Mouse (Mus musculus) induced T-regulatory cell, adult 2 months (primary cell): ENCODE data around the gene Tapbpl.

Experiments used
- DNase-seq: peaks from one replicate; pipeline ENCODE4 v3.0.0-alpha.2; 2012; ENCODE audit warnings: low read depth

Gene Tapbpl

GRCm38 (mm10) chr6:125231117-125232044 is at the start of gene Tapbpl:
TSS of gene Tapbpl (minus strand) at chr6:125231860.
- DNase-seq, result peak; percentile 90

GRCm38 (mm10) chr6:125279729-125280128 is 48.1 kb upstream of the Tapbpl start:
- DNase-seq, result no peak

DNA sequence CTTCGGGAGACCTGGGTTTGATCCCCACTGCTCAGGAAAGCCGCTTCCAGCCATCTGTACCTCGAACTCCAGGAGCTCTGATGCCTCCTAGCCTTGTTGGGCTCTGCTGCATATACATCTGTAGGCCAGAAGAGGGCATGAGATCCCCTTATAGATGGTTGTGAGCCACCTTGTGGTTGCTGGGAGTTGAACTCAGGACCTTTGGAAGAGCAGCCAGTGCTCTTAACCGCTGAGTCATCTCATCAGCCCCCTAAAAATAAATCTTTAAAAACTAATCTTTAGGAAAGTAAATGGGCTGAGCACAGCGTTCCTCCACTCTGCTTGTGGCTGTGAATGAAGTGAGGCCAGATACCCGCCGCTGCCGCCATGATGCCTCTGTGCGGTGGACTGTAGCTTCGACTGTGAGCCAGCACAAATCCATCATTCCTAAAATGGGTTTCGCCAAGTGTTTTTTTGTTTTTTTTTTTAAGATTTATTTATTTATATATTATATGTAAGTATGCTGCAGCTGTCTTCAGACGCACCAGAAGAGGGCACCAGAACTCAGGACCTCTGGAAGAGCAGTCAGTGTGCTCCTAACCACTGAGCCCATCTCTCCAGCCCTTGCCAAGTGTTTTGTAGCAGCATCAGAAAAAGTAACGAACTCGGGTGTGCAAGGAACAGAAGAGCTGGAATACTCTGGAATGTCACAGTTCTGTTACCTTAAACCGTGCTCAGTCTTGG is 43.3 kb upstream of the Tapbpl start:
- DNase-seq, result peak; percentile 69

- DNase-seq, result no peak
Observed at GRCm38 (mm10) chr6:125272228-125272785, 40.6 kb upstream of the Tapbpl start.

DNA sequence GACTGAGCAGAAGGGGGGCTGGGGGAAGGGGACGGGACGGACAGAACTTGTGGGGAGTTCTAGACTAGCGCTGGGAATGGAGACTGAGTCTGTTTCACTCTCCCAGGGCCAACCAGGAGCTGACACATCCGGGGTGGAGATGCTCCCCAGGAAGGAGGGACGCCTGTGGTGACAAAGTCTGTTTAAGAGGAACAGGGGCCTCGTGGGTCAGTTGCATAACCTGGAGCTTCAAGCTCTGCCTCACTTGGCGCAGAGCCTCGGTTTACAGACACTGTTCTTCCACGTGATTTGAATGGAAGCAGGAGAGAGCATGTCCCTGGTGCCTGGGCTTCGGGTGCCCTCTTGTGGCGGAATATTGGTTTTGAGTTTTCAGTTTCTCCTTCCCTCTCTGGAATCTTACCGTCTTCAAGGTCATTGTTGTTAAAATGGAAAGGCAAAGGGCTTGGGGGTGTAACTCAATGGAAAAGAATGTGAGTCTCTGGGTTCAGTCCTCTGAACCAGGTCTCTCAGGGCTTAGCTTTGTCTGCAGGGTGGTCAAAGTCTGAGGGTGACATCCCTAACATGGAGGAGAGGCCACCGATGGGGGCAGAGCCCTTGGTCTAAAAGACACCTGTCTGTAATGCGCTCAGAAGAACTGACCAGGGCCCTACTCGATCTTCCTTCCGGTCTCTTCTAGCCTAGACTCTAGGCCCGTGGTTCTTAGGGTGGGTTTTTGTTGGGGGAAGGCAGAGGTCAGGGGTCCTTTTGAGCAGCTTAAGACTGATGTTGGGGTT is 40.0 kb upstream of the Tapbpl start:
- DNase-seq, result peak; percentile 94

DNA sequence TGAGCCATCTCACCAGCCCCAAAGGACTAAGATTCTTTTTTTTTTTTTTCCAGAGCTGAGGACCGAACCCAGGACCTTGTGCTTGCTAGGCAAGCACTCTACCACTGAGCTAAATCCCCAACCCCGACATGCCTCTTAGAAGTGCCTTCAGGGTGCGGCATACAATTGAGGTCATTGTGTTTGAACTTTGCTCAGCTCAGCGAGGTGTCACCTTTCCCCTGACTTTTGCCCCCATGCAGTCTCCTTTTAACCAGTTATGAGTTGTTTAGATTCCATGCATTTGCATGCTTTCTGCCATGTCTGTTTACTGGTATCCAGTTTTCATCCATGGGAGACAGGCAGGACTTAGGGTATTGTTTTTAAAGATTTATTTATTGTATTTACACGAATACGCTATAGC is 37.1 kb upstream of the Tapbpl start:
- no peak for DNase-seq

GRCm38 (mm10) chr6:125267469-125267868 is 35.8 kb upstream of the Tapbpl start:
- peak; percentile 55 for DNase-seq

DNA sequence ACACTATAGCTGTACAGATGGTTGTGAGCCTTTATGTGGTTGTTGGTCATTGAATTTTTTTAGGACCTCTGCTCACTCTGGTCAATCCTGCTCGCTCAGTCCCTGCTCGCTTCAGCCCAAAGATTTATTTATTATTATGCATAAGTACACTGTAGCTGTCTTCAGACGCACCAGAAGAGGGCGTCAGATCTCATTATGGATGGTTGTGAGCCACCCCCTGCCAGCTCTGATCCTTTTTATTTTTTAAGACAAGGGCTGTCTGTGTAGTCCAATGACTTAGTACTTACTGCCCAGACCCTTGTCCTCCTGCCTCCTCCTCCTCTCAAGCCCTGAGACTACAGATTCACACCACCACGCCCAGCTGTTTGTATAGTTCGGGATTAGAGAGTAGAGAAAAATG is 34.9 kb upstream of the Tapbpl start:
- peak; percentile 74 for DNase-seq

GRCm38 (mm10) chr6:125266091-125266490 is 34.4 kb upstream of the Tapbpl start:
- no peak for DNase-seq

GRCm38 (mm10) chr6:125265239-125265638 is 33.6 kb upstream of the Tapbpl start:
- DNase-seq, result peak; percentile 97

GRCm38 (mm10) chr6:125264219-125264618 is 32.6 kb upstream of the Tapbpl start:
- peak; percentile 76 for DNase-seq

GRCm38 (mm10) chr6:125260006-125260555 is 28.4 kb upstream of the Tapbpl start:
- DNase-seq, result peak; percentile 65

DNA sequence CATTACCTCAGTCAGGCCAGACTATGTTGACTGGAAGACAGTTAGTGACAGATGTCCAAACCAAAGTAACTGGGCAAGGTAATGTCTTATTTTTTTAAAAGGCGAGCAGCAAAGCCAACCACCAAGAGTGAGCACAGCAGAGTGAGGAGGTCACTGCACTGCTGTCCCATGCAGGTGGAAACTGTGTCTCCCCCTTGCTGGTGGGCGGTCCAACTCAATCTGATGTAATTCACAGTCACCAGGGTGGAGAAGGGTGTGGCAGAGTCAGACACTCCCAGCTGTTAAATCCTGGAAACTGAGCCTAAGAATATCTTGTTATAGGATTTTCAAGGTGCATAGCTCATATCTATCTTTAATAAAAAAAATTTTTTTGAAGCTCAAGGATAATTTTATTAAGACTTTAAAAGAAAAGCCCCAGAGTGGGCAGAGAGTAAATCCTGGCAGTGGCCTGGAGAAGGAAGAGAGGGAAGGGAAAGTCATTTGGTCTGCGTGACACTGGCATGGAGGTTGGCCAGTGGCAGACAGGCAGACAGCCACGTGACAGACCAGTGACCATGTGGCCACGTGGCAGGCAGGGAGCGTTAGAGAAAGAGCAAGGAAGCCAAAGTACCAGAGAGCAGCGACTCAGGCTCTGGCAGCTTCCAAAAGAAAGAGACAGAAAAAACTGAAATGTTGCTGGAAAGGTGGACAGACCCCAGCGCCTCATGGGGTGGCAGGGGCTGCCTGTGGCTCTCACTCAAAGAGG is 24.7 kb upstream of the Tapbpl start:
- no peak for DNase-seq

DNA sequence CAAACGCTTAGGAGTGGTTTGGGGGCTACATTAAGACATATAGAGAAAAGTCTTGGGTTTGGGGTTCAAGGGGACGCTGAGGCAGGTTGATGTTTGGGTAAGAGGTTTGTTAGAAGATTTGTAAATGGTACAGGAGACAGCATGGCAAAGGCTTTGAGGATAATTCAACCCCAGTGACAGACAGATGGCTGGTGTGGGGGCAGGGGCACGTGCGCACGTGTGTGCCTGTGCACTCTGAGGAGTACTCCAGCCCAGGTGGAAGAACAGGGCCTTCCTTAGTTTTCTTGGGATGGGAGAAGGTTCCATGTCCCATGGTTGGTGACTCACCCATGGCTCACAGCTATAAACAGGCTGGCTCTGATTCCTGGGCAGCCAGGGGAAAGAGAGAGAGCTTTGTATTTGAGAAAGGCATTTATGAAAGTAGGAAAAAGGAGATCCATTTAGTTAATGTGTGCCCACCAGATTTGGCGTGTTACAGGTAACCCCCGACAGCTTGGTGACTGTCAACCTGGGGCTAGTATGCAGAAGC is 23.9 kb upstream of the Tapbpl start:
- DNase-seq, result no peak

GRCm38 (mm10) chr6:125253863-125254715 is 22.4 kb upstream of the Tapbpl start:
- DNase-seq, result no peak

DNA sequence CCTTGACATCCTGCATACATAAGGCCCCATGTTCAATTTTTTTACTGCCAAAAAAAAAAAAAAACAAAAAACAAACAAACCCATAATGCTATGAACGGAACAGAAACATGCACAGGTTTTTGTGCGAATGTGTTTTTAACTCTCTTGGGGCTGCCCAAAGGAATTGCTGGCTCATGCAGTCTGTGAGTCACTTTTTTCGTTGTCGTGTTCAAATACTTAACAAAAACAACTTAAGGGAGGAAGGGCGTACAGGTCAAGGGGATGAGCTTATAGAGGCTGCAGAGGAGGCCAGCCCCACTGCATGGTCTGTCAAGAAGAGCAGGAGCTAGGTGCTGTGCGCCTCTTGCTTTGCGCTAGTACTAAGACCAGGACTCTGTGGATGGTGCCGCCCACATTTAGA is 21.1 kb upstream of the Tapbpl start:
- DNase-seq, result peak; percentile 30

DNA sequence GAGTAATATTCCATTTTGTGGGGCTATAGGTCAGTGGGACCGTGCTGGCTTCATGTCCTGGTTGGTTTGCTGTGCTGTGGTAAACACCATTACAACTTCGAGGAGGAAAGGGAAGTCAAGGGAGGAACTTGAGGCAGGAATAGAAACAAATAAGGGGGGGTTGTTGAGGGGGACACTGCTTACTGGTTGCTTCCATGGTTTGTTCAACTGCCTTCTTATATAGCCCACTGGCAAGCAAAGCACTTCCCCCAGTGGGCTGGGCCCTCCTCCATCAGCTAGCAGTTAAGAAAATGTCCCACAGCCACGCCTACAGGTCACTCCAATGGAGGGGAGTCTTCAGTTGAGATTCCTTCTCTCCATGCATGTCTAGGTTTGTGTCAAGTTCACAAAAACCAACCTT is 20.6 kb upstream of the Tapbpl start:
- DNase-seq, result no peak

DNA sequence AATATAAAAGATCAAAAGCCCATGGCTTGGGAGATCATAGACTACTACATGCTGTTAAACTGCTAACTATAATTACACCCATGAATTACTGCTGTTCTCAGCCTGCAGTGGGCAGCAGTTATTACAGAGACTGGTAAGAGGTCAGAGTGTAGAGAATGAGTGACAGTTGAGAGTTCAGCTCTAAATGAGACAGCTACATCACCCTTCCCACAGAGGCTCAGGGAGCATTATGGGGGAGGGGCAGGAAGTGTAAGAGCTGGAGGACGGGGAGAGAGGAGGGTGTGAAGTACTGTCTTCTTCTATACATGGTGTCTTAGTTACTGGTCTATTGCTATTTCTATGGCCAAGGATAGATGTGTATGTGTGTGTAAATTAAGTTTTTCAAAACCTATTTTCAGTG is 12.9 kb upstream of the Tapbpl start:
- DNase-seq, result peak; percentile 57

DNA sequence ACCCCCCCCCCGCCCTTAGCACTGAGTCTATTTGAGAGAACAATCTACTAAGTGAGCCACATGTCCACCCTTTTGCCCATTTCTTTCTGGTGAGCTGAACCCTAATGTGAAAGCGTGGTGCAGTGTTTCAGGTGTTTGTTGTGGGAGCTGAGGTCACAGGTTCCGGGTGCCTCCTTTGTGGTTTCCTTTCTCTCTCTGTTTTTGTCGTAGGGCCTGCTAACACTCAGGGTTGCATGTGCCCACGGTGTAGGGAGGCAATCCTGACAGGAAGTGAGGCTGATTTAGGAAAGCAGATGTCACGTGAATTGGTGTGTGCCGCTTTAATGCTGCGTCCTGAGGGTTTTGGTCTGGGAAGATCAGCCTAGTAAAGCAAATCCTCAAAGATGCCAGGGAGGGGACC is 9.9 kb upstream of the Tapbpl start:
- peak; percentile 88 for DNase-seq

DNA sequence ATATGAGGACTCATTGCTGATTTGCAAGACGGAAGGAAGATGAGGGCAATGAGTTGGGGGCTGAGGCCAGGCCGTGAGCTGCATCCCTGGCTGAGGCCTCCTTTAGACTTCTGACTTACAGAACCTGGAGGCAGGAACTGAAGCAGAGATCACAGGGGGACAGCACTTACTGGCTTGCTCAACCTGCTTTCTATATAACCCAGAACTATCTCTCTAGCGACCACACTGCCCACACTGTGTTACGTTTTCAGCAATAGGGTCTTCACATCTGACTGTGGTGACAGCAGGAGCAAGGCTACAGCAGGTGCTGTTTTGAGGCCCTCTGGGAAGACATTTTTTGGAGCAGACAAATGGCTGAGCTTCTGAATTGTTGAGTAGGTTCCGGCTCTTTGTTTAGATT is 9.0 kb upstream of the Tapbpl start:
- DNase-seq, result no peak
